Mouse (Mus musculus) megakaryocyte, embryonic 14.5 days (primary cell): ENCODE results near the gene Brd4.

Experiments
- FLI1 ChIP-seq: IDR thresholded peaks from 2 replicates; pipeline ENCODE4 v1.6.1; 2012; ENCODE audit warnings: low read length, inconsistent platforms, mixed read lengths
- GATA1 ChIP-seq: IDR thresholded peaks from 3 replicates; pipeline ENCODE4 v1.6.1; 2012; ENCODE audit warnings: mixed read lengths, low read length, inconsistent platforms, borderline replicate concordance

GRCm38 (mm10) chr17:32321390-32321734, 36.8 kb upstream of the Brd4 start:
- TF ChIP-seq GATA1, result no peak
- TF ChIP-seq FLI1, result no peak
